Mouse (Mus musculus) thymus, adult 2 months (tissue): ENCODE results near the gene Tgm3.

Experiments
- CTCF ChIP-seq: fragments of 200-500 bp; IDR thresholded peaks from 2 replicates; pipeline ENCODE4 v1.5.1; 2012; ENCODE audit warnings: mild to moderate bottlenecking, control low read depth, low read length, moderate library complexity, borderline replicate concordance; ENCODE audit not compliant: control insufficient read depth, poor library complexity, insufficient read depth; ENCODE audit errors: extremely low read depth
- POLR2A ChIP-seq: fragments of 200-500 bp; IDR thresholded peaks from 2 replicates; pipeline ENCODE4 v1.6.1; 2012; ENCODE audit warnings: mild to moderate bottlenecking, low read length, control low read depth, moderate library complexity; ENCODE audit not compliant: control insufficient read depth, poor library complexity, insufficient read depth; ENCODE audit errors: extremely low read depth

DNA sequence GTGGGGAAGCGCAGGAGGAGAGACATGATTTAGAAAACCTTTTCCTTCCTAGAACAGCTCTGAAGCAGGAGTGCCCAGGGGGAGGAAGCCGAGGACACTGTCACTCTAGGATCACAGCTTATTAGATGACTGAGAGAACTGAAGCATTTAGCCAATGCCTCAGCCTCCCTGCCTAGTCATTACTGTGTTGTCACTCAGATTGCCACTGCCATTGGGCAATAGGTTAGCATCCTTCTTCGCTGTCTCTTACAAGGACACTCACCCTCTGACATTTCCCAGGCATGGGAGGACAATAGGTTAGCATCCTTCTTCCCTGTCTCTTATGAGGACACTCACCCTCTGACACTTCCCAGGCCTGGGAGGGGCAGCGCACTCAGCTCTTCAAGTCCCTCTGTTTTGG, 31.7 kb downstream of the Tgm3 start:
- TF ChIP-seq POLR2A (no peak), CTCF (no peak)
